Comparison of ENCODE assay signal across 19 mouse cellular contexts in the genomic region with DNA sequence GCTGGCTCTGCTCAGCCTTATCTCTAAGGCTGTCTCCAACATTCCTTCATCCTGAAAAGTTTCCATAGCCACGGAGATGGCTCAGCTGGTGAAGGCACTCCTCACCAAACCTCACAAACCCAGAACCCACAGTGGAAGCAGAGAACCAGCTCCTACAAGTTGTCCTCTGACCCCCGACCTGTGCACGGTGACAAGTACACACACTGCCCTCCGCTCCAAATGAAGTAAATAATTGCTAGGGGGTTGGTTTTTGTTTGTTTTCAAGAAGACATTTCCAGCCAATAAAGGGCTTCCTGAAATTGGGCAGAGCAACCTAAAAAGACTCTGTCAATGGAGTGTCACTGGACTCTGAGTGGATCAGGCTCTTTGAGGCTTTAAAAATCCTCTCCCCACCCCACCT. TPM values are rescaled to one million over a fixed set of nuclear protein-coding genes. Genes with fewer than 3 reads are reported as not detected.
A peak's percentile ranks its signal among the peaks of the same experiment; 100 is the strongest.
DNase-seq lines count a peak whose midpoint lies in the region; ATAC-seq lines count a peak whose summit lies in the region.
"Had no signal": no experiment of that assay in that cellular context is flagged by ENCODE, and none has a peak within 500 bp of the region (broad histone marks: within the 10 kb centered on the region; RNA-seq: fewer than 3 reads in every experiment).

No protein-coding gene starts in this region.

- no peak overlapping the region for H3K4me2 ChIP-seq in heart, embryonic 11.5 days
- no peak overlapping the region for H3K4me2 ChIP-seq in kidney, embryonic 16.5 days (replicated peaks; ENCODE audit: low read depth, low read length)
- no peak overlapping the region for H3K4me2 ChIP-seq in liver, embryonic 13.5 days
- H3K4me2 ChIP-seq: embryonic facial prominence, embryonic 13.5 days; forebrain, embryonic 12.5 days; hindbrain, embryonic 12.5 days had no signal

- no peaks in the 10 kb centered on the region for H3K36me3 ChIP-seq in heart, embryonic 11.5 days (ENCODE audit: control insufficient read depth, insufficient read depth, low read length)
- no peaks in the 10 kb centered on the region for H3K36me3 ChIP-seq in kidney, embryonic 16.5 days (ENCODE audit: insufficient read depth, low read length)
- no peaks in the 10 kb centered on the region for H3K36me3 ChIP-seq in embryonic facial prominence, embryonic 10.5 days (replicated peaks)
- H3K36me3 ChIP-seq in liver, embryonic 13.5 days = no peaks in the 10 kb centered on the region
- H3K36me3 ChIP-seq: embryonic facial prominence, embryonic 13.5 days; forebrain, embryonic 12.5 days; hindbrain, embryonic 12.5 days had no signal

- 0 out of 2 replicates have a peak overlapping the region, but pooled peaks have one; percentile 1 for H3K27ac ChIP-seq in heart, embryonic 11.5 days (ENCODE audit: low read depth, low read length)
- no peak overlapping the region for H3K27ac ChIP-seq in kidney, embryonic 16.5 days (ENCODE audit: low read length)
- 0 out of 2 replicates have a peak overlapping the region, but pooled peaks have one; percentile 14 for H3K27ac ChIP-seq in embryonic facial prominence, embryonic 10.5 days (replicated peaks)
- H3K27ac ChIP-seq in liver, embryonic 13.5 days = peak overlapping the region; percentile 90
- H3K27ac ChIP-seq: embryonic facial prominence, embryonic 13.5 days; forebrain, embryonic 12.5 days; hindbrain, embryonic 12.5 days; hindbrain, postnatal 0 days had no signal

- 43% methylated on average over 4 of the region's 4 CpGs for WGBS in heart, embryonic 11.5 days (ENCODE audit: insufficient replicate concordance)
- WGBS in kidney, embryonic 16.5 days = 57% methylated on average over 4 of the region's 4 CpGs
- WGBS in embryonic facial prominence, embryonic 10.5 days = 50% methylated on average over 4 of the region's 4 CpGs
- WGBS in liver, embryonic 13.5 days (ENCODE audit: insufficient replicate concordance) = 54% methylated on average over 4 of the region's 4 CpGs

- DNase-seq in heart, adult 18-20 months = no peak
- peak; percentile 46 for DNase-seq in kidney, adult 9 months
- no peak for DNase-seq in embryonic facial prominence, embryonic 10.5 days (ENCODE audit: low spot score)
- no peak for DNase-seq in liver, embryonic 13.5 days
- DNase-seq in spleen, postnatal 10 days (ENCODE audit: low spot score in 2 of 2) = no peak
- DNase-seq in adrenal gland, postnatal 10 days = no peak
- DNase-seq: adrenal gland, postnatal 14 days; cerebellum, adult 11-12 months; cerebellum, adult 9-10 months; cerebellum, postnatal 25 days; gastrocnemius, postnatal 10 days; heart, postnatal 4 days had no signal

- no peak for ATAC-seq in heart, embryonic 11.5 days (replicated peaks; ENCODE audit: insufficient number of reproducible peaks, low FRiP score, low TSS enrichment)
- no peak for ATAC-seq in kidney, embryonic 16.5 days (ENCODE audit: low FRiP score, low TSS enrichment)
- no peak for ATAC-seq in liver, embryonic 13.5 days (ENCODE audit: low read depth)
- ATAC-seq: forebrain, embryonic 16.5 days; hindbrain, postnatal 0 days had no signal

- no peak overlapping the region for H3K4me3 ChIP-seq in heart, embryonic 11.5 days (ENCODE audit: low read depth, low read length)
- no peak overlapping the region for H3K4me3 ChIP-seq in kidney, embryonic 16.5 days (ENCODE audit: low read length)
- no peak overlapping the region for H3K4me3 ChIP-seq in embryonic facial prominence, embryonic 10.5 days
- no peak overlapping the region for H3K4me3 ChIP-seq in liver, embryonic 13.5 days (replicated peaks)
- H3K4me3 ChIP-seq: embryonic facial prominence, embryonic 13.5 days; forebrain, embryonic 12.5 days; hindbrain, embryonic 12.5 days had no signal

- no peaks in the 10 kb centered on the region for H3K27me3 ChIP-seq in heart, embryonic 11.5 days (ENCODE audit: control insufficient read depth, insufficient read depth, low read length)
- no peaks in the 10 kb centered on the region for H3K27me3 ChIP-seq in kidney, embryonic 16.5 days (ENCODE audit: insufficient read depth, low read length)
- peaks cover 14% of the 10 kb centered on the region; the same call in 1 of the 2 replicates for H3K27me3 ChIP-seq in embryonic facial prominence, embryonic 10.5 days (replicated peaks; ENCODE audit: low read depth, poor library complexity, severe bottlenecking)
- no peaks in the 10 kb centered on the region for H3K27me3 ChIP-seq in liver, embryonic 13.5 days
- H3K27me3 ChIP-seq: embryonic facial prominence, embryonic 13.5 days had no signal

- H3K9me3 ChIP-seq in heart, embryonic 11.5 days (replicated peaks; ENCODE audit: control insufficient read depth, low read length) = no peaks in the 10 kb centered on the region
- no peaks in the 10 kb centered on the region for H3K9me3 ChIP-seq in kidney, embryonic 16.5 days (ENCODE audit: low read length)
- no peaks in the 10 kb centered on the region for H3K9me3 ChIP-seq in embryonic facial prominence, embryonic 10.5 days
- H3K9me3 ChIP-seq in liver, embryonic 13.5 days (replicated peaks) = no peaks in the 10 kb centered on the region
- H3K9me3 ChIP-seq: embryonic facial prominence, embryonic 13.5 days; forebrain, embryonic 12.5 days; hindbrain, embryonic 12.5 days had no signal

- H3K4me1 ChIP-seq in heart, embryonic 11.5 days (ENCODE audit: control insufficient read depth, insufficient read depth, low read length) = peaks cover 64% of the 10 kb centered on the region
- H3K4me1 ChIP-seq in kidney, embryonic 16.5 days (ENCODE audit: insufficient read depth, low read length) = peaks cover 30% of the 10 kb centered on the region
- H3K4me1 ChIP-seq in embryonic facial prominence, embryonic 10.5 days = peaks cover 68% of the 10 kb centered on the region
- H3K4me1 ChIP-seq in liver, embryonic 13.5 days (replicated peaks) = peaks cover 83% of the 10 kb centered on the region

- no peak overlapping the region for H3K9ac ChIP-seq in heart, embryonic 11.5 days (ENCODE audit: low read depth, low read length)
- H3K9ac ChIP-seq in kidney, embryonic 16.5 days (replicated peaks; ENCODE audit: low read length) = no peak overlapping the region
- 0 out of 2 replicates have a peak overlapping the region, but pooled peaks have one; percentile 30 for H3K9ac ChIP-seq in liver, embryonic 13.5 days
- H3K9ac ChIP-seq: embryonic facial prominence, embryonic 13.5 days; forebrain, embryonic 12.5 days; hindbrain, embryonic 12.5 days had no signal

RNA-seq across cellular contexts. Expression of a gene that starts 31.9 kb away (rescaled TPM):
- 30.5 and 31.6 TPM in 2 replicates for polyA plus RNA-seq in heart, embryonic 11.5 days (2014; fragmentation: Nextera tagmentation; extraction: Ambion mirVana)
- 10 to 100 TPM in 1 of 2 experiments, 1 to 10 TPM in 1; 9.0 to 11.3 TPM for total RNA-seq in heart, adult 18-20 months (2021)
- polyA plus RNA-seq in kidney, embryonic 16.5 days (2015; fragmentation: Nextera tagmentation; extraction: Ambion mirVana) = 8.1 and 8.4 TPM in 2 replicates
- 7.2 and 7.3 TPM in 2 replicates for polyA plus RNA-seq in embryonic facial prominence, embryonic 10.5 days (2016; fragmentation: Nextera tagmentation; extraction: Ambion mirVana)
- 2.5 and 2.8 TPM in 2 replicates for polyA plus RNA-seq in liver, embryonic 13.5 days (2015; fragmentation: Nextera tagmentation; extraction: Ambion mirVana)
- total RNA-seq in adrenal gland, postnatal 10 days (2021) = 10 to 100 TPM; 15.0 to 16.9 TPM
